Mouse (Mus musculus) olfactory bulb, adult 2 months (tissue): ENCODE data around the gene Defb43.

Source experiments
- CTCF ChIP-seq: fragments of 200-500 bp; IDR thresholded peaks from 2 replicates; pipeline ENCODE4 v1.5.1; 2012; ENCODE audit warnings: low read depth, mild to moderate bottlenecking, low read length, moderate library complexity; ENCODE audit not compliant: insufficient read depth
- POLR2A ChIP-seq: fragments of 200-500 bp; IDR thresholded peaks from 2 replicates; pipeline ENCODE4 v1.6.1; 2012; ENCODE audit warnings: mild to moderate bottlenecking, low read depth, low read length, moderate library complexity; ENCODE audit not compliant: insufficient read depth

- TF ChIP-seq POLR2A (no peak), CTCF (no peak)
Observed at GRCm38 (mm10) chr14:62975046-62975445, 36.5 kb upstream of the Defb43 start.
